Mouse (Mus musculus): ENCODE measurements at regions not wholly inside any gene's neighbourhood (a gene's known extent, or its start where the extent isn't known, plus 50 kb on each side); places are given as distances from the start of the nearest gene placed in this dataset.

- Histone ChIP-seq H3K4me3 (ENCODE audit: low read depth, low read length) (no peak overlapping the region), H3K4me2 (no peak overlapping the region), H3K27me3 (ENCODE audit: control insufficient read depth, insufficient read depth, low read length) (no peaks in the 10 kb centered on the region), H3K9me3 (replicated peaks; ENCODE audit: control insufficient read depth, low read length) (no peaks in the 10 kb centered on the region), H3K9ac (ENCODE audit: low read depth, low read length) (no peak overlapping the region), H3K27ac (ENCODE audit: low read depth, low read length) (no peak overlapping the region), H3K4me1 (ENCODE audit: control insufficient read depth, insufficient read depth, low read length) (no peaks in the 10 kb centered on the region), H3K36me3 (ENCODE audit: control insufficient read depth, insufficient read depth, low read length) (no peaks in the 10 kb centered on the region)
- no peak for ATAC-seq (replicated peaks; ENCODE audit: insufficient number of reproducible peaks, low FRiP score, low TSS enrichment)
- 33% methylated on average over 2 of the region's 2 CpGs for WGBS (ENCODE audit: insufficient replicate concordance)
These were observed 127.5 kb upstream of the Nectin3 start for GRCm38 (mm10) chr16:46625807-46626206.

GRCm38 (mm10) chr16:46623246-46623645, 124.9 kb upstream of the Nectin3 start:
- no peak for ATAC-seq (replicated peaks; ENCODE audit: insufficient number of reproducible peaks, low FRiP score, low TSS enrichment)
- Histone ChIP-seq H3K27me3 (ENCODE audit: control insufficient read depth, insufficient read depth, low read length) (no peaks in the 10 kb centered on the region), H3K27ac (ENCODE audit: low read depth, low read length) (no peak overlapping the region)

DNA sequence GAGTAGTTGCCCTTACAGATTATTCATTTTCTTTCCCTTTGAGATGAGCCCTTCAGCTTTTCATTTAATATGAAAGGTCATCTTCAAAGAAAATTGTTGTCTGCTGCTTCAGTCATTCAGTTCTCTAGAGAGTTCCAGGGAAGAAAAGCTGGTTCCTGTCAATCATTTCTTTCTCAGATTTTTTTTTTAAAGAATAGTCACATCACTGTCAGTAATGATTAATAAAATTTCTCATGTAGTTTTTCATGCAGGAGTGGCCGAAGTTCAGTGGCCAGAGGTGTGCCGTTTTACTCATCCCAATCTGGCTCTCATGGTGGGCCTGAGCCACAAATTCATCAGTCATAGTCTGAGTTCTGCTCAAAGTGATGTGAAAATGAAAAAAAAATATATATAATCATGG, 121.5 kb upstream of the Nectin3 start:
- Histone ChIP-seq H3K27ac (ENCODE audit: low read depth, low read length) (no peak overlapping the region), H3K27me3 (ENCODE audit: control insufficient read depth, insufficient read depth, low read length) (no peaks in the 10 kb centered on the region), H3K9me3 (replicated peaks; ENCODE audit: control insufficient read depth, low read length) (no peaks in the 10 kb centered on the region), H3K4me2 (no peak overlapping the region), H3K4me3 (ENCODE audit: low read depth, low read length) (no peak overlapping the region), H3K9ac (ENCODE audit: low read depth, low read length) (no peak overlapping the region), H3K4me1 (ENCODE audit: control insufficient read depth, insufficient read depth, low read length) (no peaks in the 10 kb centered on the region), H3K36me3 (ENCODE audit: control insufficient read depth, insufficient read depth, low read length) (no peaks in the 10 kb centered on the region)
- WGBS (ENCODE audit: insufficient replicate concordance): 81% methylated on average over 2 of the region's 2 CpGs
- no peak for ATAC-seq (replicated peaks; ENCODE audit: insufficient number of reproducible peaks, low FRiP score, low TSS enrichment)

More at GRCm38 (mm10) chr16:46623246-46623645, 124.9 kb upstream of the Nectin3 start:
- Histone ChIP-seq H3K36me3 (ENCODE audit: control insufficient read depth, insufficient read depth, low read length) (no peaks in the 10 kb centered on the region), H3K4me1 (ENCODE audit: control insufficient read depth, insufficient read depth, low read length) (no peaks in the 10 kb centered on the region), H3K4me3 (ENCODE audit: low read depth, low read length) (no peak overlapping the region), H3K9me3 (replicated peaks; ENCODE audit: control insufficient read depth, low read length) (no peaks in the 10 kb centered on the region), H3K9ac (ENCODE audit: low read depth, low read length) (no peak overlapping the region), H3K4me2 (no peak overlapping the region)
- 70% methylated on average over 1 of the region's 1 CpGs for WGBS (ENCODE audit: insufficient replicate concordance)

DNA sequence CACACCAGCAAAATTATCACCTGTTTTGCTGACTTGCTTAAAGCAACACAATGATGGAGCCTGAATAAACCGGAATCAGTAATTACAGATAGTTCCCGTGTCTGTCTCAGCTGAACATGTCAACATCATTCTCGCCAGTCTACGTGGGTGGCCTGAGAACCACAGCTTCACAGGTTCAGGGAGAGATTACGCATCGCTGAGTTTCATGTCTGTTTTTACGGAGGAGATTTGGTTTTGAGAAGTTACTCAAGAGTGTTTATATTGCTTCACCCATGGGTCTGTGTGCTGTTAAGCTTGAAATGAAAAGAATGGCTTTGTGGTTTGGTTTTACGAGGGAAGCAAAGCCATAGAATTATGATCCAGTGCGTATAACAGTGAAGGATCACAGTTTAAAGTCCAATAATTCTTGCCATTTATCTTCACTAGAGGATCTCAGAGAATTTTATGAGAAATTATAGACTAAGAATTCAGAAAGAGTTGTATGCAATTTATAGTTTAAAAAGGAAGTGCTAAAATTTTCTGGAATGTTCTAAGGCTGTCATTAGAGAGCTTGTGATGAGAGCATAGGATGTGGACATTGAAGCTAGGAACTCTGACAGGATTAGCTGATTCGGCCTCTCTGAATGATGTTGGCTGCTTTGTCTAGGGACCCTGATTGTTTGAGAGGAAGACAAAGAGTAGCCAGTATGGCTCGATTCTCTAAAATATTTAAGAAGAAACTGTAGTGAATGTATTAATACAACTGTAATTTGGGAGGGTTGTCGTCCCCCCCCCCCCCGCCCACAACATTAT, 119.4 kb upstream of the Nectin3 start:
- Histone ChIP-seq H3K4me1 (ENCODE audit: control insufficient read depth, insufficient read depth, low read length) (no peaks in the 10 kb centered on the region), H3K27me3 (ENCODE audit: control insufficient read depth, insufficient read depth, low read length) (no peaks in the 10 kb centered on the region), H3K4me2 (no peak overlapping the region), H3K4me3 (ENCODE audit: low read depth, low read length) (no peak overlapping the region), H3K27ac (ENCODE audit: low read depth, low read length) (no peak overlapping the region), H3K9ac (ENCODE audit: low read depth, low read length) (no peak overlapping the region), H3K9me3 (replicated peaks; ENCODE audit: control insufficient read depth, low read length) (no peaks in the 10 kb centered on the region), H3K36me3 (ENCODE audit: control insufficient read depth, insufficient read depth, low read length) (no peaks in the 10 kb centered on the region)
- ATAC-seq (replicated peaks; ENCODE audit: insufficient number of reproducible peaks, low FRiP score, low TSS enrichment): no peak
- WGBS (ENCODE audit: insufficient replicate concordance): 65% methylated on average over 13 of the region's 13 CpGs

- no peaks in the 10 kb centered on the region for H3K36me3 ChIP-seq (ENCODE audit: control insufficient read depth, insufficient read depth, low read length)
- H3K9me3 ChIP-seq (replicated peaks; ENCODE audit: control insufficient read depth, low read length): no peaks in the 10 kb centered on the region
These were observed 118.3 kb upstream of the Nectin3 start for GRCm38 (mm10) chr16:46616606-46617005.

DNA sequence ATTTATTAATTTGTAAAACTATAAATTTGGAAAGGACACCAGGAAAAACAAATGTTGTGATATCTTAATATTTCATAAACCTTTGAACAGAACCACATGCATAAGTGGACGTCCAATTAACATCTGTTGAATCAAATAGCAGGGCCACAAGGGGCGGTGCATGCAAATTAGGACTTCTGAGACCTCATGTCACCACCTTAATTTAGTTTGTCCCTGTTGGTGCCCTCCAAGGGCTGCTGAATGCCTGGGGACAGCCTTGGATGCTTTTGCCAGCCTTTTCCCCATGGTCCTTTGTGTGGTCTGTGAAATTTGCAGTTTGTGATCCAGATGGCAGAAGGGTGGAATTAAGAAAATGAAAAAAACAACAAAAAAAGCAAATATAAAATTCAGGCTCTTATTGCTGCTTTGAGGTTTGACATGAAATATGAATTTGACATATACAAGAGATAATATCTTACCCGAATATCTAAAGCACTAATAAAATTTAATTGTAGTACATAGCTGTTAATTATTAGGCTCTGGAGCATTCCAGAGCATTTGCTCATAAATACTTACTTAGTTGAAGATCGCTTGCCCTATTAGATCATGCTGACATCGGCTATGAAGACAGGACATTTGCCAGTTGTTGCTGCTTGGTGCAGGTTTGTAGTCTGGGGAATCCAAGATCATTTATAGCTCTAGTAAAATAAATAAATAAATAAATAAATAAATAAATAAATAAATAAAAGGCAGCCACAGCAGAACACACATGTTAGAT, 114.9 kb upstream of the Nectin3 start:
- H3K27me3 ChIP-seq (ENCODE audit: control insufficient read depth, insufficient read depth, low read length): no peaks in the 10 kb centered on the region
- no peak overlapping the region for H3K4me3 ChIP-seq (ENCODE audit: low read depth, low read length)
- H3K9me3 ChIP-seq (replicated peaks; ENCODE audit: control insufficient read depth, low read length): no peaks in the 10 kb centered on the region
- no peaks in the 10 kb centered on the region for H3K4me1 ChIP-seq (ENCODE audit: control insufficient read depth, insufficient read depth, low read length)
- ATAC-seq (replicated peaks; ENCODE audit: insufficient number of reproducible peaks, low FRiP score, low TSS enrichment): no peak
- no peaks in the 10 kb centered on the region for H3K36me3 ChIP-seq (ENCODE audit: control insufficient read depth, insufficient read depth, low read length)
- no peak overlapping the region for H3K4me2 ChIP-seq
- no peak overlapping the region for H3K9ac ChIP-seq (ENCODE audit: low read depth, low read length)
- 79% methylated on average over 5 of the region's 5 CpGs for WGBS (ENCODE audit: insufficient replicate concordance)
- no peak overlapping the region for H3K27ac ChIP-seq (ENCODE audit: low read depth, low read length)

More at GRCm38 (mm10) chr16:46616606-46617005, 118.3 kb upstream of the Nectin3 start:
- Histone ChIP-seq H3K4me3 (ENCODE audit: low read depth, low read length) (no peak overlapping the region), H3K9ac (ENCODE audit: low read depth, low read length) (no peak overlapping the region), H3K27ac (ENCODE audit: low read depth, low read length) (no peak overlapping the region), H3K4me2 (no peak overlapping the region), H3K27me3 (ENCODE audit: control insufficient read depth, insufficient read depth, low read length) (no peaks in the 10 kb centered on the region), H3K4me1 (ENCODE audit: control insufficient read depth, insufficient read depth, low read length) (no peaks in the 10 kb centered on the region)
- ATAC-seq (replicated peaks; ENCODE audit: insufficient number of reproducible peaks, low FRiP score, low TSS enrichment): no peak

- H3K9ac ChIP-seq (ENCODE audit: low read depth, low read length): no peak overlapping the region
- ATAC-seq (replicated peaks; ENCODE audit: insufficient number of reproducible peaks, low FRiP score, low TSS enrichment): no peak
- no peak overlapping the region for H3K4me3 ChIP-seq (ENCODE audit: low read depth, low read length)
- no peaks in the 10 kb centered on the region for H3K36me3 ChIP-seq (ENCODE audit: control insufficient read depth, insufficient read depth, low read length)
- no peak overlapping the region for H3K4me2 ChIP-seq
- H3K27me3 ChIP-seq (ENCODE audit: control insufficient read depth, insufficient read depth, low read length): no peaks in the 10 kb centered on the region
- no peaks in the 10 kb centered on the region for H3K4me1 ChIP-seq (ENCODE audit: control insufficient read depth, insufficient read depth, low read length)
- no peaks in the 10 kb centered on the region for H3K9me3 ChIP-seq (replicated peaks; ENCODE audit: control insufficient read depth, low read length)
- no peak overlapping the region for H3K27ac ChIP-seq (ENCODE audit: low read depth, low read length)
These were observed 107.5 kb upstream of the Nectin3 start for GRCm38 (mm10) chr16:46605879-46606203.

DNA sequence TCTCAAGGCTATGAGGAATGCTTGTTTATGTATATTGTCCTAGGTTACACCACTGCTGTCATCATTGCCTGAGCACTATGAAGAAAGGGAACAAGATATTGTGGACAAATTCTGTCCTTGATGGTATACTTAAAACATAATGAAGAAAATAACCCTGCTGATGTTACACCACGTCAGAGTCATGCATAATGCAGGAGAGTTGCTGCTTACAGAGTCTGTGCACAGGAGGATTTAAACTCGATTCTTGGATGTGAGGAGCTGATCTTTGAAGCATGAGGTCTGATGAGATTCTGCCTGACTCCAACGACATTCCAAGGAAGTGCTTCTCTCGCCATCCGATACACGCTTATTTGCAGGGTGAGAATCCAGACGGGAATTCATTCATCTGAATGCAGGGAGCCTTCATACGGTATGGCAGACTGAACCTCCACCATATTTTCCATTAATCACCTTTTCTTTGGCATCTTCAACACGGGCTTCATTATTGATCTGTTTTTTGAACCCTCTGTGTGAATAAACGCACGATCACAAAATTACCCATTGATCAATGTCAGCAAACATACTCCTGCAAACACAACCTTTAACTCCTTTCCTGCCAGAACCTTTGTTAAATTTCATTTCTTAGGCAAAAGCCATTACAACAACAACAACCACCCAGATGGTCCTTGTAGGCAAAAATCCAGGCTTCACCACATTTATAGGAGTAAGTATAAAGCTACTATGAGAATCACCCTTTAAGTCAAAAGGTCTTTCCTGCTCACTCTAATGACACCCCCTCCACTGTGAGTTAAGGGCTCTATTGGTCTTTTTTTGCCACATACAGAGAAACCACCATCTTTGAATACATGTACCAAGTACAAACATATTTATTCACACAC, 106.9 kb upstream of the Nectin3 start:
- ATAC-seq (replicated peaks; ENCODE audit: insufficient number of reproducible peaks, low FRiP score, low TSS enrichment): no peak
- Histone ChIP-seq H3K4me3 (ENCODE audit: low read depth, low read length) (no peak overlapping the region), H3K4me2 (no peak overlapping the region), H3K9ac (ENCODE audit: low read depth, low read length) (no peak overlapping the region), H3K4me1 (ENCODE audit: control insufficient read depth, insufficient read depth, low read length) (no peaks in the 10 kb centered on the region), H3K27me3 (ENCODE audit: control insufficient read depth, insufficient read depth, low read length) (no peaks in the 10 kb centered on the region), H3K27ac (ENCODE audit: low read depth, low read length) (no peak overlapping the region), H3K9me3 (replicated peaks; ENCODE audit: control insufficient read depth, low read length) (no peaks in the 10 kb centered on the region), H3K36me3 (ENCODE audit: control insufficient read depth, insufficient read depth, low read length) (no peaks in the 10 kb centered on the region)
- 55% methylated on average over 11 of the region's 11 CpGs for WGBS (ENCODE audit: insufficient replicate concordance)

Measured in heart, embryonic 11.5 days (tissue).